Mouse (Mus musculus) CH12F3 (cell line): Measurements from ENCODE around the gene Mrto4.

Experiments used
- in situ Hi-C: fragments of 300-500 bp; cut with MboI; formaldehyde crosslinking; loops from 2 replicates; pipeline ENCODE4 v1.14.3; 2020; ENCODE audit warnings: low sequenced_read_pairs

Gene Mrto4

DNA sequence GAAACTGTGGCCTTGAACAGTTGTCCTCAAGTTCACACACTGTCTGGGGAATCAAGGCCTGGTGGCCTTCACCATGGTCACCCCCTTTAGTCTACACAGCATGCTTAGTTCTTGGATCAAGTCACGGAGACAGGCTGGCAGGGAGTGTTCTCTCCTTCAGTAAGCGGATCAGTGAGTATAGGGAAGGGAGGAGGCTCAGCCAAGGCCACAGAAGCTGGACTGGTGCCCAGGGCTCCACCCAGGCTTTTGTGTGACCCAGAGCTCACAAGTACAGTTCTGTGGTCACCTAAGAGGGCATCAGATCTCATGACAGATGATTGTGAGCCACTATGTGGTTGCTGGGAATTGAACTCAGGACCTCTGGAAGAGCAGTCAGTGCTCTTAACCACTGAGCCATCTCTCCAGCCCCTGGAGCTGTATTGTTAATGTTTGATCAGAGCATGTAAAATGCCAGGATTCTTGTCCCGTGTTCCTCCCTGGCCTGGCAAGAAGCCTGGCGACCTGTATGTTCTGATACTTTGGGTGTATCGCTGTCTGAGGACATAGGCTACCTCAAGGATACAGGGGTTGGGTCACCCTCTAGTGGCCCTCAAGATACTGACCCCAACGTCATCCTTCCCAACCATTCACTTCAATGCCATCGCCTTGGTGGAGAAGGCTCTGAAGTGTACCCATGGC, 10.7 kb downstream of the Mrto4 start:
- in situ Hi-C loops: no loop called here

- in situ Hi-C loops: no loop called here
Measured at GRCm38 (mm10) chr4:139340835-139341234, 11.5 kb downstream of the Mrto4 start.

DNA sequence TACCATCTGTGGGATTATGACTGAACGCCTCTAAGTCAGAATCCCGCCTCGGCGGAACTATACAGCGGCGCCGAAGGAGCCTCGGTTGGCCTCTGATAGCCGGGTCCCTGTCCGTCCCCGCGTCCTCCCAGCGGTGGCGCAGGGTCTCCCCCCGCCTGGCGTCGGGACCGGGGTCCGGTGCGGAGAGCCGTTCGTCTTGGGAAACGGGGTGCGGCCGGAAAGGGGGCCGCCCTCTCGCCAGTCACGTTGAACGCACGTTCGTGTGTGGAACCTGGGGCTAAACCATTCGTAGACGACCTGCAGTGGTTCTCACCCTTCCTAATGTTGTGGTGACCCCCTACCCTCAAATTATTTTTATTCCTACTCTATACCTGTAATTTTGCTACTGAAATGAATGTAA, 14.2 kb downstream of the Mrto4 start:
- in situ Hi-C loops: no loop called here

- in situ Hi-C loops: no loop called here
Measured at GRCm38 (mm10) chr4:139336822-139337483, 15.4 kb downstream of the Mrto4 start.

GRCm38 (mm10) chr4:139335507-139335906, 16.9 kb downstream of the Mrto4 start:
- in situ Hi-C loops: no loop called here

DNA sequence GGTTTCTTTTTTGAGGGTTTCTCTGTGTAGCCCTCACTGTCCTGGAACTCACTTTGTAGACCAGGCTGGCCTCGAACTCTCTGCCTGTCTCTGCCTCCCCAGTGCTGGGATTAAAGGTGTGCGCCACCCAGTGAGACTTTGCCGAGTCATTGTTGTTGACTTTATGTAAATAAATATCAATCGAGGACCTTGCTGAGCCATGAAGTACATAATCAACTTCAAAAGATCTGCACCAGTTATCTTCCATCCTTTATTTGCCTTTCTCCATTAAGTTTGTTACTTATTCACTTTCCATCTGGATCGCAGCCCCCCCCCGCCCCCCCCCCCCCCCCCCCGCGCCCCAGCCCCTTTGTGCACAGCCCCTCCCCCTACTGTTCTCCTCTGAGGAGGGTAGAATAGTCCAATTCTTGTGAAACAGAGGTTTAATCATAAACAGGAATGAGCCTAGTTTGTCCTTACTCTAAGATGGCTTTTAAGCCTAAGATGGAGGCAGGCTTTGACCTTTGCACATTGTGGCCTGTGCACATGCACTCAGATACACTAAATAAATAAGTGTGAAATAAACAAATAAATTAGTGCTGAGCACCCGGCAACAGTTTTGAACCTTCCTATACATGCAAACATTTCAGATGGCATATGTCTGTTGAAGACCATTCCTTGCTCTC, 17.6 kb downstream of the Mrto4 start:
- in situ Hi-C loops: no loop called here

GRCm38 (mm10) chr4:139330605-139331004, 21.8 kb downstream of the Mrto4 start:
- in situ Hi-C loops: no loop called here

DNA sequence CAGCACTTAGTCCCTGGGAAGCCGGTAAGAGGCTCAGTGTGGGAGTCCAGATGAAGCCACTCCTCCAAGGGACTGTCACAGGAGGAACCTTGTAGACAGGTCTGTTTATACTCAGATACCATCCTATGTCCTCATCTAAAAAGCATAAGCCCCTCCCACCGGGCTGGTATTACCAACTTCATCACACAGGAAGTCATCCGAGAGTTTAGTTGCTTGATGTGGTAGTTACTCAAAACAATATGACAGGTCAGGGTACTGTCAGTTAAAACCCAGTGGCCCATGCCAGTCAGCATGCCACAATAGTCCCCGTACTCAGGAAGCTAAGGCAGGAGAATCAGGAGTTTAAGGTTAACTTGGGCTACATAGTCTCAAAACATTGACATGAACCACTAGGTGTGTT, 32.6 kb downstream of the Mrto4 start:
- in situ Hi-C loops: no loop called here

GRCm38 (mm10) chr4:139318449-139318848, 33.9 kb downstream of the Mrto4 start:
- in situ Hi-C loops: no loop called here

GRCm38 (mm10) chr4:139312632-139313031, 39.7 kb downstream of the Mrto4 start:
- in situ Hi-C loops: no loop called here

GRCm38 (mm10) chr4:139311707-139312106, 40.7 kb downstream of the Mrto4 start:
- in situ Hi-C loops: no loop called here

- in situ Hi-C loops: no loop called here
Measured at GRCm38 (mm10) chr4:139310899-139311701, 41.3 kb downstream of the Mrto4 start.

DNA sequence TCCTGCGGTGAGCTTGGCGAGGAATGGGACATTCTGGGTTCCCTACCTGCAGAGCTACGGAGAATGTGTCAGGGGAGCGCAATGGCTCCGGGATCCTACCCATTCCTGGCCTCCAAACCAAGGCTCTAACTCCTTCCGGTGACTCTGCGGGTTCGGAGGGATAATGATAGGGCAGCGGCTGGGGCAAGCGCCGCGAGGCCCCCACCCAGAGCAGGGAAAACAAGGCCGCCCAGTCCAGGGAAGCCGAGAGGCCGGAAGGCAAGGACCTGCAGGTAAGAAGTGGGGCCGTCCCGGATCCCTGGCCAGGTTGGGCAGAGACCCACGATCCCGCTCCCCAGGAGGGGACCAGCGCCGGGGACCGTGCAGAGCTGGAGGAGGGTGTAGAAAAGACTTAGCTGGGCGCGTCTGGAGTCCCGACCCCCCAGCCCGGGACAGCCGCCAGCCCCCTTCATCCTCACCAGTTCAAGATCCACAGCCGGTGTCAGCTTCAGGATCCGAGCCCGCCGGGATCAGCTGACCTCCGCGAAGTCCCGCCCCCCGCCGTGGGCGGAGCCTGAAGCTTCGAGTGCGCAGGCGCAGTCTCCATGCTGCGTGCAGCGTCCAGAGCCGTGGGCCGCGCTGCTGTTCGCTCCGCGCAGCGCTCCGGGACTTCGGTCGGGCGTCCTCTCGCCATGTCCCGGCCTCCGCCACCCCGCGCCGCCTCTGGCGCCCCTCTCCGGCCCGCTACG, 42.0 kb downstream of the Mrto4 start, which contains the start of the genes Pqlc2 and Akr7a5:
Pqlc2 (minus strand) TSS at position 538 of the 728 bp plus-strand sequence.
Akr7a5 (plus strand) TSS at position 574 of the 728 bp plus-strand sequence.
- in situ Hi-C loops: no loop called here

GRCm38 (mm10) chr4:139309651-139310050, 42.7 kb downstream of the Mrto4 start:
- in situ Hi-C loops: no loop called here

- in situ Hi-C loops: no loop called here
Measured at GRCm38 (mm10) chr4:139307916-139308315, 44.5 kb downstream of the Mrto4 start.

DNA sequence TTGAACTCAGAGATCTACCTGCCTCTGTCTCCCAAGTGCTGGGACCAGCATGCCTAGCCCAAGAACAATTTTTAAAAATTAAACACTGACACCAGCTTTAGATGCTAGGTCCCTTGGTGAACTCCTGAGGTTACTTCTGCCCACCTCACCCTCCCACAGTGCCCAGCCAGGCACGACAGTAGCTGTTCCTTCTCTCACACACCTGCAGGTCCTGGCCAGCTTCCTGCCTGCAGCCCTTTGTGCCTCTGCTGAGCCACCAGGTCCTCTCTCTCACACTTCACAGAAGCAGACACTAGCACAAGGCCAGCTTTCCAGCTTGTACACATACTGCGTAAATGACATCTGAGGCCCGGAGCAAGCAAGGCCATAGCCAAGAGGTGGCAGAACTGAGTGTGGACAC, 46.9 kb downstream of the Mrto4 start:
- in situ Hi-C loops: no loop called here

DNA sequence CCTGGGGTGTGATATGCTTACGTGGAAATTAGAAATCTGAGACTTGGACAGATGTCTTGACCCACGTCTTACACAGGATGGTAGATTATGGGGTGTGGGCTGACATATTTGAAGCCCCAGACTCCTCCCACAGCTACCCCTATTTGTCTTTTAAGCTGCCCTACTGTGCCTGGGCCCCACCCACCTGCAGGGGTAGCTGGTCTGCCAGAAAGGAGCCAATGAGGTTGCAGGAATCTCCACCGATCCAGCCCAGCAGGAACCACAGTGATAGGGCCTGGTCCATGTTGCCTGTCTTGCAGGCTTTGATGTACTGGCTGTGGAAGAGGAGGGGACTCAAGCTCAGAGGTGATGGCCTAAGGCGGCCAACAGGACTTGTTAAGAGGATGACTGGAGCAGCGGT, 50.1 kb downstream of the Mrto4 start:
- in situ Hi-C loops: no loop called here

GRCm38 (mm10) chr4:139301780-139302179, 50.6 kb downstream of the Mrto4 start:
- in situ Hi-C loops: no loop called here

DNA sequence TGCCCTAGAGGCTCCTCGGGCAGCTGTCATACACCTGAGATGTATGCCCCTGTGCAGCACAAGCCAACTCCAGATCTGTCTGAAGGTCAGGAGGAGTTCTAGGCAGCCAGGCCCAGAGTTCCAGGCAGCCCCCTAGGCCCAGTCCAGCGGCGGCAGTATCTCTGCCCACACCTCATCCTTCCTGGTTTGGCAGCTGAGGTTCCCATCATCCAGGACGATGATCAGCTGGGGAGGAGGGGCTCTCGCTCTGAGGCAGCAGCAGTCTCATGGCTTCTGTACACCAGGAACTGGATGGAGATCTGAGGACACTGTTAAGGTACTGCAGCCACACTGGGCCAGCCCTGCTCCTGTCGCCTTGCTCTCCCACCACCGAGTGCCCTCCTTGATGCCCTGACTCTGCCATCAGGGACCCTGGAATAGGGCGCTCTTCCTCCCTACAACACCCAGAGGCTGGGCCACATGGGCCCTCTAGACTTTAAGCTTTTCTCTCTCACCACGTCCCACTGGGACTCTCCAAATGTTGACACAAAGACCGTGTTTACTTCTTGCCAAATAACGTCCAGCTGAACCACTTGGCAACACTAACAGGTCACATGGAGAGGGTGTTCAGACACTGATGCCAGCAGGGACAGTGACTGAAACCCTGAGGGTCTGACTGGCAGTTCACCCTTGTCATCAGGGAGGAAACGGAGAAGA, 53.6 kb downstream of the Mrto4 start:
- in situ Hi-C loops: no loop called here

DNA sequence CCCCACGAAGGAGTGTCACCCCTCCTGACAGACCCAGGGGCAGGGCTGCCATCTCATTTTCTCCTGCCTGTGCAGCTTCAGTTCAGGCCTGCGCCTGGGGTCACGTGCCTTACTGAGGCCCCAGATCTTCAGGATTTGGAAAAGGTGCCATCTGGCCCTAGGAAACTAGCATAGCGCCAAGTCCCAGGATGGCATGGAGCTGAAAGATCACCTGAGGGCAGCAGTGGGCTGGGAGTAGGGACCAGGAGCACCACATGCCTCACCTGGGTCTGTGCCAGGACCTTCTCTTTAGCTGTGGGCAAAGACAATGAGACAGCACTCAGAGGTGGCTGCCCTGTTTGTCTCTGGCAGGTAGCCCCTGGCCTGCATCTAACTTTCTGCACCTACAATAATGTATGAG, 54.8 kb downstream of the Mrto4 start:
- in situ Hi-C loops: no loop called here
